Mouse (Mus musculus) stomach, embryonic 14.5 days (tissue): ENCODE data around the gene Kpna4. TPM values are rescaled to one million over a fixed set of nuclear protein-coding genes. Genes with fewer than 3 reads are reported as not detected.

Experiments used
- ATAC-seq: fragments of 200-750 bp; cut with Nextera tagmentation; 2 replicates; pipeline ENCODE4 v1.8.0; 2017; ENCODE audit warnings: low read depth, moderate TSS enrichment; ENCODE audit not compliant: insufficient number of reproducible peaks, insufficient read depth, low FRiP score
- H3K27ac ChIP-seq: fragments of 300-500 bp; sonication (generic); 2 replicates; pipeline ENCODE4 v1.5.1; 2014; ENCODE audit warnings: mild to moderate bottlenecking, low read length, moderate library complexity, mixed read lengths
- H3K27me3 ChIP-seq: fragments of 300-500 bp; sonication (generic); 2 replicates; pipeline ENCODE4 v1.6.1; 2014; ENCODE audit warnings: low read length, control low read depth, mixed read lengths; ENCODE audit not compliant: control insufficient read depth, insufficient read depth
- H3K36me3 ChIP-seq: fragments of 300-500 bp; sonication (generic); 2 replicates; pipeline ENCODE4 v1.6.1; 2014; ENCODE audit warnings: mild to moderate bottlenecking, control low read depth, low read length, moderate library complexity, mixed read lengths; ENCODE audit not compliant: control insufficient read depth, insufficient read depth
- H3K4me1 ChIP-seq: fragments of 300-500 bp; sonication (generic); 2 replicates; pipeline ENCODE4 v1.6.1; 2014; ENCODE audit warnings: low read length, control low read depth, mixed read lengths; ENCODE audit not compliant: control insufficient read depth, insufficient read depth
- H3K4me2 ChIP-seq: fragments of 300-500 bp; sonication (generic); replicated peaks from 2 replicates; pipeline ENCODE4 v1.6.1; 2014; ENCODE audit warnings: low read depth, low read length, control low read depth
- H3K4me3 ChIP-seq: fragments of 300-500 bp; sonication (generic); 2 replicates; pipeline ENCODE4 v1.5.1; 2014; ENCODE audit warnings: low read depth, low read length, control low read depth
- H3K9ac ChIP-seq: fragments of 300-500 bp; sonication (generic); replicated peaks from 2 replicates; pipeline ENCODE4 v1.6.1; 2014; ENCODE audit warnings: low read depth, mild to moderate bottlenecking, control low read depth, low read length, moderate library complexity, mixed read lengths
- H3K9me3 ChIP-seq: fragments of 300-500 bp; sonication (generic); 2 replicates; pipeline ENCODE4 v1.6.1; 2016; ENCODE audit warnings: low read depth, low read length, control low read depth; ENCODE audit not compliant: control insufficient read depth
- WGBS: fragments of 180-500 bp; shearing (Covaris S2); extraction: QIAGEN DNeasy Blood & Tissue Kit; methylation state at CpG from one replicate; pipeline ENCODE4 v1.1.7; 2014; 5-methylcytosine and 5-hydroxymethylcytosine counted together
- polyA plus RNA-seq: library from polyadenylated mRNA; unstranded; fragments of >200 nt; fragmentation: Nextera tagmentation; extraction: Ambion mirVana; gene quantifications from 2 replicates; pipeline ENCODE4 v1.2.1, GENCODE M21; 2014

Kpna4 gene
- polyA plus RNA-seq, 1 experiment from 2014 or later: 33.6 TPM

GRCm38 (mm10) chr3:69157886-69158285 is 31.0 kb upstream of the Kpna4 start:
- no peak overlapping the region for H3K4me2 ChIP-seq
- no peak overlapping the region for H3K27ac ChIP-seq
- no peaks in the 10 kb centered on the region for H3K27me3 ChIP-seq
- H3K36me3 ChIP-seq: no peaks in the 10 kb centered on the region
- ATAC-seq: no peak
- no peak overlapping the region for H3K9ac ChIP-seq
- H3K9me3 ChIP-seq: no peaks in the 10 kb centered on the region
- WGBS: 81% methylated on average over 5 of the region's 5 CpGs
- no peaks in the 10 kb centered on the region for H3K4me1 ChIP-seq
- H3K4me3 ChIP-seq: no peak overlapping the region

GRCm38 (mm10) chr3:69156484-69156883 is 29.6 kb upstream of the Kpna4 start:
- WGBS: 70% methylated on average over 13 of the region's 13 CpGs
- Histone ChIP-seq H3K36me3 (no peaks in the 10 kb centered on the region), H3K4me3 (no peak overlapping the region), H3K9me3 (no peaks in the 10 kb centered on the region), H3K9ac (no peak overlapping the region), H3K27ac (no peak overlapping the region), H3K4me1 (no peaks in the 10 kb centered on the region), H3K27me3 (no peaks in the 10 kb centered on the region), H3K4me2 (no peak overlapping the region)
- ATAC-seq: no peak

GRCm38 (mm10) chr3:69154691-69155090 is 27.8 kb upstream of the Kpna4 start:
- Histone ChIP-seq H3K9ac (no peak overlapping the region), H3K4me3 (no peak overlapping the region), H3K4me2 (no peak overlapping the region), H3K27ac (no peak overlapping the region), H3K4me1 (no peaks in the 10 kb centered on the region), H3K27me3 (no peaks in the 10 kb centered on the region), H3K36me3 (no peaks in the 10 kb centered on the region), H3K9me3 (no peaks in the 10 kb centered on the region)
- 73% methylated on average over 2 of the region's 2 CpGs for WGBS
- ATAC-seq: no peak

DNA sequence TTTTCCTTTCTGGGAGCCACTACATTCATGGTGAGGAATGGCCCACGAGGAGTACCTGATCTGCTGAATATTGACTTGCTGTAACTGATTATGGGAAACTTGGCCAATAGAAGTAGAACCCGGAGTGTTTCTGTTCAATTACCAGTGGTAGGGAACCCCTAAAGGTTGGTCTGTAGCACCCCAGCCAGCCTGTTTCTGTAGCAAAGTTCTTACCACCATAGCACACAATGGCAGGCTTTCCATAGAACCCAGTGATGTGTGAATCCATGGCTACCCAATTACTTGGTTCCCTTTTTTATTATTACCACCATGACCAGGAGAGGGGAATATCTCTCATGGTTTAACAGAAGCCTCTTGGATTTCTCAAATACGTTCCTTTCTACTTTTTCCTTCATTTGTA is 24.0 kb upstream of the Kpna4 start:
- Histone ChIP-seq H3K4me2 (no peak overlapping the region), H3K4me1 (no peaks in the 10 kb centered on the region), H3K27me3 (no peaks in the 10 kb centered on the region), H3K9ac (no peak overlapping the region), H3K9me3 (no peaks in the 10 kb centered on the region), H3K27ac (no peak overlapping the region), H3K4me3 (no peak overlapping the region), H3K36me3 (no peaks in the 10 kb centered on the region)
- 89% methylated on average over 3 of the region's 3 CpGs for WGBS
- ATAC-seq: no peak

DNA sequence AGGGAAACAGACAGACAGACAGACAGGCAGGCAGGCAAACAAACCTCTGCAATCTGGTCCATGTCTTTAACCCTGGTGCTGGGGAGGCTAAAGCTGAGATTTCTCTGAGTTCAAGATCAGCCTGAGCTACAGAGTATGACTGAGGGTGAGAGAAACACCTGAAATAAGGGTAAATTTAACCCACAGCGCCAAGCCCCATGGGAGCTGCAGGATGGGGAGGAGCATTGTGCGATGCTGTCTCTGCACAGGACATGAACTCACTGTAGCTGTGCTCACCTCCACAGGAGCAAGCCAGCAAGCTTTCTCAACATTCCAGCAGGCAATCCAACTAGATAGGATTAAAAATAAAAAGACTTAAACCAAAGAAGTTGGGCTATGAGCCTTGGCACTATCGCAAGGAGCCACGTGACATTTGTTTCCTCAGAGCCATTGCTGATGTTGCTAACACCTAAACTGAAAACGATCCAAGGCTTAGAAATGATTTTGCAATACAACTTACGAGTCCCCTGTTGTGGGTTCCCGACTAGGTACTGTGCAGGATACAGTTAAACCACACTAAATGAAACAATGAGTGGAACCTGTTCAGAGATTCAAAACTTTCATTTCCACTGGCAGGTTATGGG is 15.6 kb upstream of the Kpna4 start:
- Histone ChIP-seq H3K4me3 (no peak overlapping the region), H3K27me3 (no peaks in the 10 kb centered on the region), H3K36me3 (no peaks in the 10 kb centered on the region), H3K4me2 (no peak overlapping the region), H3K4me1 (no peaks in the 10 kb centered on the region), H3K9ac (no peak overlapping the region), H3K27ac (no peak overlapping the region), H3K9me3 (peaks cover 3% of the 10 kb centered on the region; the same call in 1 of the 2 replicates)
- no peak for ATAC-seq
- WGBS: 84% methylated on average over 7 of the region's 7 CpGs

DNA sequence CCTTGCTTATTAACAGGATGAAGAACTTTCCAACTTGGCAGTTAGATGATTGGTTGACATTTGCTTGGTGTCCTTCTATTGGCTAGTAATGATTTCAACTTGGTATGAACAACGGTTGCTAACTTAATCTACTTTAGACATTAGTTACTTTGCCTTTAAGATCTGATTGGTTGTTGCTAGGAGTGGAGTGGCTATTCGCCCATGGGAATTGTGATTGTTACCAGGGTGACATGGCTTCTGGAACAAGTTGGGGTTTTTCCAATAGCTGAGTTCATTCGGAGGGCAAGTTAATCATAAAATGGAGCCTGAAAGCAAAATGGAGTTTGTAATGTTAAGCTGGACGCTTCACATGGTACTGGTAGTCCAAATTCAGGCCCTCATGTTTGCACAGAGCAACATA is 13.9 kb upstream of the Kpna4 start:
- Histone ChIP-seq H3K36me3 (no peaks in the 10 kb centered on the region), H3K4me2 (no peak overlapping the region), H3K4me3 (no peak overlapping the region), H3K27ac (no peak overlapping the region), H3K27me3 (no peaks in the 10 kb centered on the region), H3K9me3 (peaks cover 3% of the 10 kb centered on the region; the same call in 1 of the 2 replicates), H3K9ac (no peak overlapping the region), H3K4me1 (no peaks in the 10 kb centered on the region)
- ATAC-seq: no peak
- 72% methylated on average over 4 of the region's 4 CpGs for WGBS

- Histone ChIP-seq H3K4me2 (no peak overlapping the region), H3K9me3 (no peaks in the 10 kb centered on the region), H3K4me1 (no peaks in the 10 kb centered on the region), H3K9ac (no peak overlapping the region), H3K36me3 (no peaks in the 10 kb centered on the region), H3K27ac (no peak overlapping the region), H3K4me3 (no peak overlapping the region), H3K27me3 (no peaks in the 10 kb centered on the region)
- 82% methylated on average over 6 of the region's 6 CpGs for WGBS
- no peak for ATAC-seq
Measured at GRCm38 (mm10) chr3:69136059-69136458, 9.1 kb upstream of the Kpna4 start.

DNA sequence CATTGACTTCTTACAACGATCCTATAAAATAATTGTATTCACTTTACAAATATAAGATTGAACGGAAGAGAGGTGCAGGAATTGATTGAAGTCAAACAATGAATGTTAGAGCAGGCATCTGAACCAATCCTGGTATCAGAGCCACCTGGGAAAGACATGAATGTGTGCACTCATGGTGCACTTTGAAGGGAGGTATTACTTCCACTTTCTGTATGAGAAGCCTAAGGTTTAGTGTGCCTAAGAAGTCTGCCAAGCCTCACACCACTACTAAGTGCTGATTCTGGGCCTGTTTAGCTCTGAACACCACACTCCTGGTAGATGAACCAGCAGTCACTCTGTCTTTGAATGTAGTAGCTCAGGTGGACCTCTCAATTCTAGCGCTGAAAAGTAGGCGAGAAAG is 4.1 kb upstream of the Kpna4 start:
- Histone ChIP-seq H3K27me3 (no peaks in the 10 kb centered on the region), H3K4me2 (no peak overlapping the region), H3K9ac (no peak overlapping the region), H3K4me3 (no peak overlapping the region), H3K4me1 (no peaks in the 10 kb centered on the region), H3K27ac (no peak overlapping the region), H3K9me3 (no peaks in the 10 kb centered on the region), H3K36me3 (no peaks in the 10 kb centered on the region)
- WGBS: 82% methylated on average over 4 of the region's 4 CpGs
- ATAC-seq: no peak

GRCm38 (mm10) chr3:69127693-69128092 is 780 bp upstream of the Kpna4 start:
- H3K9me3 ChIP-seq: no peaks in the 10 kb centered on the region
- no peak for ATAC-seq
- peak overlapping the region; percentile 71 for H3K4me2 ChIP-seq
- WGBS: 10% methylated on average over 9 of the region's 9 CpGs
- peak overlapping the region; percentile 87 for H3K4me3 ChIP-seq
- peaks cover 6% of the 10 kb centered on the region; the same call in 1 of the 2 replicates for H3K4me1 ChIP-seq
- no peaks in the 10 kb centered on the region for H3K27me3 ChIP-seq
- H3K36me3 ChIP-seq: no peaks in the 10 kb centered on the region
- no peak overlapping the region for H3K27ac ChIP-seq
- H3K9ac ChIP-seq: no peak overlapping the region
